Mouse (Mus musculus) heart, postnatal 4 days (tissue): ENCODE results near the gene Zfp85. TPM values are rescaled to one million over a fixed set of nuclear protein-coding genes. Genes with fewer than 3 reads are reported as not detected.

Experiments
- total RNA-seq, 2 experiments: library from RNA; stranded (reverse); gene quantifications; 2 replicates each; pipeline ENCODE4 v1.2.3; 2021

Zfp85 gene
- total RNA-seq, 2 experiments from 2014 or later = 2.5 to 2.8 TPM

Other genes with a start within 250 kb of the Zfp85 start
- gene Gm26965, start 229.1 kb downstream of the Zfp85 start, total RNA-seq = not detected
- gene Zfp87, start 229.1 kb downstream of the Zfp85 start, total RNA-seq = 10 to 100 TPM; 10.1 to 10.8 TPM
- gene Zfp748, start 201.4 kb downstream of the Zfp85 start, total RNA-seq = 1 to 10 TPM; 5.3 to 5.6 TPM
- 1 to 10 TPM; 4.1 to 4.7 TPM for gene Zfp729b, start 145.5 kb downstream of the Zfp85 start, total RNA-seq
- gene Gm49345, start 117.5 kb downstream of the Zfp85 start, total RNA-seq = 1 to 10 TPM in 1 of 2 experiments, under 1 TPM in 1; 0.72 to 1.9 TPM
- 1 to 10 TPM; 3.7 to 3.8 TPM for gene Zfp729a, start 117.4 kb downstream of the Zfp85 start, total RNA-seq
- 1 to 10 TPM; 7.5 to 8.2 TPM for gene Zfp738, start 68.2 kb downstream of the Zfp85 start, total RNA-seq
- 1 to 10 TPM; 6.1 to 6.4 TPM for gene Zfp65, start 26.1 kb downstream of the Zfp85 start, total RNA-seq
- gene Zfp493, start 24.5 kb upstream of the Zfp85 start, total RNA-seq = under 1 TPM; 0.17 to 0.43 TPM
- gene Zfp273, start 58.5 kb upstream of the Zfp85 start, total RNA-seq = 1 to 10 TPM; 1.7 to 2.3 TPM
- 1 to 10 TPM in 1 of 2 experiments, under 1 TPM in 1; 0.95 to 1.5 TPM for gene Gm10037, start 75.9 kb upstream of the Zfp85 start, total RNA-seq
- not detected for gene BC048507, start 108.1 kb upstream of the Zfp85 start, total RNA-seq